Mouse (Mus musculus): Measurements from ENCODE around the gene Kcnk18. TPM values are rescaled to one million over a fixed set of nuclear protein-coding genes. Genes with fewer than 3 reads are reported as not detected.

Gene Kcnk18
- polyA plus RNA-seq (2014; fragmentation: Nextera tagmentation; extraction: Ambion mirVana): 0.18 TPM in 1 of 2 replicates, not detected in the other

- WGBS: 89% methylated on average over 8 of the region's 8 CpGs
- Histone ChIP-seq H3K36me3 (ENCODE audit: control insufficient read depth, insufficient read depth, low read length) (no peaks in the 10 kb centered on the region), H3K27me3 (replicated peaks; ENCODE audit: control insufficient read depth, insufficient read depth, low read length) (no peaks in the 10 kb centered on the region), H3K4me2 (ENCODE audit: low read depth, low read length) (no peak within 1 kb of the TSS), H3K9ac (ENCODE audit: low read depth, low read length) (no peak within 1 kb of the TSS), H3K27ac (replicated peaks; ENCODE audit: low read depth, low read length) (no peak within 1 kb of the TSS), H3K9me3 (ENCODE audit: control insufficient read depth, low read length) (no peaks in the 10 kb centered on the region), H3K4me3 (ENCODE audit: low read depth, low read length) (no peak within 1 kb of the TSS), H3K4me1 (ENCODE audit: control insufficient read depth, insufficient read depth, low read length) (no peaks in the 10 kb centered on the region)
- no peak for DNase-seq (ENCODE audit: low spot score)
- ATAC-seq (ENCODE audit: low read depth): no peak
These were observed at the start of gene Kcnk18 for GRCm38 (mm10) chr19:59218991-59219390. Gene Kcnk18 (plus strand): TSS chr19:59219214.

GRCm38 (mm10) chr19:59169936-59170765, 48.9 kb upstream of the Kcnk18 start, which contains the start of gene Vax1:
Gene Vax1 (minus strand): TSS chr19:59170056.
- H3K9me3 ChIP-seq (ENCODE audit: control insufficient read depth, low read length): no peaks in the 10 kb centered on the region
- H3K4me1 ChIP-seq (ENCODE audit: control insufficient read depth, insufficient read depth, low read length): peaks cover 8% of the 10 kb centered on the region; the same call in 1 of the 2 replicates
- H3K4me2 ChIP-seq (ENCODE audit: low read depth, low read length): peak within 1 kb of the TSS; percentile 48
- H3K27ac ChIP-seq (replicated peaks; ENCODE audit: low read depth, low read length): no peak within 1 kb of the TSS
- ATAC-seq (ENCODE audit: low read depth) (no peak), DNase-seq (ENCODE audit: low spot score) (no peak)
- H3K4me3 ChIP-seq (ENCODE audit: low read depth, low read length): peak within 1 kb of the TSS; percentile 32
- H3K36me3 ChIP-seq (ENCODE audit: control insufficient read depth, insufficient read depth, low read length): no peaks in the 10 kb centered on the region
- WGBS: under 1% methylated on average over 50 of the region's 54 CpGs
- H3K27me3 ChIP-seq (replicated peaks; ENCODE audit: control insufficient read depth, insufficient read depth, low read length): peaks cover 98% of the 10 kb centered on the region
- peak within 1 kb of the TSS; percentile 27 for H3K9ac ChIP-seq (ENCODE audit: low read depth, low read length)

GRCm38 (mm10) chr19:59170766-59171095, 48.3 kb upstream of the Kcnk18 start:
- Histone ChIP-seq H3K4me2 (ENCODE audit: low read depth, low read length) (no peak overlapping the region), H3K4me3 (ENCODE audit: low read depth, low read length) (peak overlapping the region; percentile 32), H3K4me1 (ENCODE audit: control insufficient read depth, insufficient read depth, low read length) (peaks cover 8% of the 10 kb centered on the region; the same call in 1 of the 2 replicates), H3K27me3 (replicated peaks; ENCODE audit: control insufficient read depth, insufficient read depth, low read length) (peaks cover 98% of the 10 kb centered on the region), H3K9ac (ENCODE audit: low read depth, low read length) (no peak overlapping the region), H3K27ac (replicated peaks; ENCODE audit: low read depth, low read length) (no peak overlapping the region), H3K36me3 (ENCODE audit: control insufficient read depth, insufficient read depth, low read length) (no peaks in the 10 kb centered on the region), H3K9me3 (ENCODE audit: control insufficient read depth, low read length) (no peaks in the 10 kb centered on the region)
- no peak for ATAC-seq (ENCODE audit: low read depth)
- DNase-seq (ENCODE audit: low spot score): no peak
- WGBS: under 1% methylated on average over 6 of the region's 6 CpGs

GRCm38 (mm10) chr19:59171151-59171870, 47.7 kb upstream of the Kcnk18 start:
- 1% methylated on average over 22 of the region's 38 CpGs for WGBS
- no peak overlapping the region for H3K9ac ChIP-seq (ENCODE audit: low read depth, low read length)
- H3K4me2 ChIP-seq (ENCODE audit: low read depth, low read length): no peak overlapping the region
- no peaks in the 10 kb centered on the region for H3K9me3 ChIP-seq (ENCODE audit: control insufficient read depth, low read length)
- H3K27me3 ChIP-seq (replicated peaks; ENCODE audit: control insufficient read depth, insufficient read depth, low read length): peaks cover 98% of the 10 kb centered on the region
- no peak overlapping the region; the same call in 1 of the 2 replicates for H3K4me3 ChIP-seq (ENCODE audit: low read depth, low read length)
- H3K36me3 ChIP-seq (ENCODE audit: control insufficient read depth, insufficient read depth, low read length): no peaks in the 10 kb centered on the region
- DNase-seq (ENCODE audit: low spot score): no peak
- 0 out of 2 replicates have a peak, but pooled peaks cover 4% of the 10 kb centered on the region for H3K4me1 ChIP-seq (ENCODE audit: control insufficient read depth, insufficient read depth, low read length)
- H3K27ac ChIP-seq (replicated peaks; ENCODE audit: low read depth, low read length): no peak overlapping the region
- no peak for ATAC-seq (ENCODE audit: low read depth)

- 4% methylated on average over 15 of the region's 19 CpGs for WGBS
- Histone ChIP-seq H3K9ac (ENCODE audit: low read depth, low read length) (no peak overlapping the region), H3K27me3 (replicated peaks; ENCODE audit: control insufficient read depth, insufficient read depth, low read length) (peaks cover 98% of the 10 kb centered on the region), H3K4me2 (ENCODE audit: low read depth, low read length) (no peak overlapping the region), H3K4me1 (ENCODE audit: control insufficient read depth, insufficient read depth, low read length) (no peaks in the 10 kb centered on the region), H3K27ac (replicated peaks; ENCODE audit: low read depth, low read length) (no peak overlapping the region), H3K36me3 (ENCODE audit: control insufficient read depth, insufficient read depth, low read length) (no peaks in the 10 kb centered on the region), H3K9me3 (ENCODE audit: control insufficient read depth, low read length) (no peaks in the 10 kb centered on the region), H3K4me3 (ENCODE audit: low read depth, low read length) (no peak overlapping the region; the same call in 1 of the 2 replicates)
- no peak for ATAC-seq (ENCODE audit: low read depth)
- no peak for DNase-seq (ENCODE audit: low spot score)
These were observed 47.2 kb upstream of the Kcnk18 start for GRCm38 (mm10) chr19:59171871-59172245.

- H3K27ac ChIP-seq (replicated peaks; ENCODE audit: low read depth, low read length): no peak overlapping the region
- no peaks in the 10 kb centered on the region for H3K9me3 ChIP-seq (ENCODE audit: control insufficient read depth, low read length)
- H3K9ac ChIP-seq (ENCODE audit: low read depth, low read length): no peak overlapping the region
- WGBS: 6% methylated on average over 3 of the region's 3 CpGs
- ATAC-seq (ENCODE audit: low read depth) (no peak), DNase-seq (ENCODE audit: low spot score) (no peak)
- H3K4me3 ChIP-seq (ENCODE audit: low read depth, low read length): no peak overlapping the region
- no peaks in the 10 kb centered on the region for H3K36me3 ChIP-seq (ENCODE audit: control insufficient read depth, insufficient read depth, low read length)
- H3K4me2 ChIP-seq (ENCODE audit: low read depth, low read length): no peak overlapping the region
- H3K27me3 ChIP-seq (replicated peaks; ENCODE audit: control insufficient read depth, insufficient read depth, low read length): peaks cover 93% of the 10 kb centered on the region
- no peaks in the 10 kb centered on the region for H3K4me1 ChIP-seq (ENCODE audit: control insufficient read depth, insufficient read depth, low read length)
These were observed 46.2 kb upstream of the Kcnk18 start for GRCm38 (mm10) chr19:59172781-59173180.

GRCm38 (mm10) chr19:59173341-59174015, 45.5 kb upstream of the Kcnk18 start:
- DNase-seq (ENCODE audit: low spot score) (no peak), ATAC-seq (ENCODE audit: low read depth) (no peak)
- H3K27me3 ChIP-seq (replicated peaks; ENCODE audit: control insufficient read depth, insufficient read depth, low read length): peaks cover 91% of the 10 kb centered on the region
- 7% methylated on average over 6 of the region's 6 CpGs for WGBS
- H3K4me2 ChIP-seq (ENCODE audit: low read depth, low read length): no peak overlapping the region
- H3K4me1 ChIP-seq (ENCODE audit: control insufficient read depth, insufficient read depth, low read length): no peaks in the 10 kb centered on the region
- no peak overlapping the region for H3K9ac ChIP-seq (ENCODE audit: low read depth, low read length)
- H3K36me3 ChIP-seq (ENCODE audit: control insufficient read depth, insufficient read depth, low read length): no peaks in the 10 kb centered on the region
- H3K27ac ChIP-seq (replicated peaks; ENCODE audit: low read depth, low read length): no peak overlapping the region
- no peaks in the 10 kb centered on the region for H3K9me3 ChIP-seq (ENCODE audit: control insufficient read depth, low read length)
- no peak overlapping the region for H3K4me3 ChIP-seq (ENCODE audit: low read depth, low read length)

- Histone ChIP-seq H3K4me3 (ENCODE audit: low read depth, low read length) (no peak overlapping the region), H3K9ac (ENCODE audit: low read depth, low read length) (no peak overlapping the region), H3K27ac (replicated peaks; ENCODE audit: low read depth, low read length) (no peak overlapping the region), H3K27me3 (replicated peaks; ENCODE audit: control insufficient read depth, insufficient read depth, low read length) (peaks cover 55% of the 10 kb centered on the region), H3K4me1 (ENCODE audit: control insufficient read depth, insufficient read depth, low read length) (no peaks in the 10 kb centered on the region), H3K36me3 (ENCODE audit: control insufficient read depth, insufficient read depth, low read length) (no peaks in the 10 kb centered on the region), H3K4me2 (ENCODE audit: low read depth, low read length) (no peak overlapping the region), H3K9me3 (ENCODE audit: control insufficient read depth, low read length) (no peaks in the 10 kb centered on the region)
- ATAC-seq (ENCODE audit: low read depth) (no peak), DNase-seq (ENCODE audit: low spot score) (no peak)
- WGBS: 38% methylated on average over 3 of the region's 3 CpGs
These were observed 35.0 kb upstream of the Kcnk18 start for GRCm38 (mm10) chr19:59184000-59184399.

All from embryonic facial prominence, embryonic 14.5 days (tissue).